Mouse (Mus musculus): ENCODE data around the gene She. TPM values are rescaled to one million over a fixed set of nuclear protein-coding genes. Genes with fewer than 3 reads are reported as not detected.

Gene She
- total RNA-seq, 2 experiments from 2014 or later: not detected

- ATAC-seq (replicated peaks; ENCODE audit: low FRiP score, low TSS enrichment, poor library complexity, severe bottlenecking): no peak
Observed at GRCm38 (mm10) chr3:89876469-89876868, 45.3 kb downstream of the She start.

GRCm38 (mm10) chr3:89877129-89877528 is 46.0 kb downstream of the She start:
- no peak for ATAC-seq (replicated peaks; ENCODE audit: low FRiP score, low TSS enrichment, poor library complexity, severe bottlenecking)

- no peak for ATAC-seq (replicated peaks; ENCODE audit: low FRiP score, low TSS enrichment, poor library complexity, severe bottlenecking)
Observed at GRCm38 (mm10) chr3:89878456-89878855, 47.3 kb downstream of the She start.

- ATAC-seq (replicated peaks; ENCODE audit: low FRiP score, low TSS enrichment, poor library complexity, severe bottlenecking): no peak
Observed at GRCm38 (mm10) chr3:89879326-89879725, 48.2 kb downstream of the She start.

GRCm38 (mm10) chr3:89880036-89880851 is 49.1 kb downstream of the She start:
- no peak for ATAC-seq (replicated peaks; ENCODE audit: low FRiP score, low TSS enrichment, poor library complexity, severe bottlenecking)

GRCm38 (mm10) chr3:89882556-89883181 is 51.5 kb downstream of the She start:
- ATAC-seq (replicated peaks; ENCODE audit: low FRiP score, low TSS enrichment, poor library complexity, severe bottlenecking): no peak

- ATAC-seq (replicated peaks; ENCODE audit: low FRiP score, low TSS enrichment, poor library complexity, severe bottlenecking): peak; percentile 48
Observed at GRCm38 (mm10) chr3:89883582-89884041, 52.4 kb downstream of the She start.

GRCm38 (mm10) chr3:89885766-89886165 is 54.6 kb downstream of the She start:
- no peak for ATAC-seq (replicated peaks; ENCODE audit: low FRiP score, low TSS enrichment, poor library complexity, severe bottlenecking)

GRCm38 (mm10) chr3:89887582-89888230 is 56.5 kb downstream of the She start:
- ATAC-seq (replicated peaks; ENCODE audit: low FRiP score, low TSS enrichment, poor library complexity, severe bottlenecking): 0 out of 2 replicates have a peak, but pooled peaks have one; percentile 38

GRCm38 (mm10) chr3:89889841-89890430 is 58.8 kb downstream of the She start:
- ATAC-seq (replicated peaks; ENCODE audit: low FRiP score, low TSS enrichment, poor library complexity, severe bottlenecking): no peak

GRCm38 (mm10) chr3:89891696-89892095 is 60.5 kb downstream of the She start:
- no peak for ATAC-seq (replicated peaks; ENCODE audit: low FRiP score, low TSS enrichment, poor library complexity, severe bottlenecking)

- ATAC-seq (replicated peaks; ENCODE audit: low FRiP score, low TSS enrichment, poor library complexity, severe bottlenecking): no peak
Observed at GRCm38 (mm10) chr3:89892517-89893106, 61.4 kb downstream of the She start.

- ATAC-seq (replicated peaks; ENCODE audit: low FRiP score, low TSS enrichment, poor library complexity, severe bottlenecking): no peak
Observed at GRCm38 (mm10) chr3:89896571-89896970, 65.4 kb downstream of the She start.

GRCm38 (mm10) chr3:89897204-89897796 is 66.1 kb downstream of the She start:
- ATAC-seq (replicated peaks; ENCODE audit: low FRiP score, low TSS enrichment, poor library complexity, severe bottlenecking): no peak

GRCm38 (mm10) chr3:89898011-89898410 is 66.8 kb downstream of the She start:
- ATAC-seq (replicated peaks; ENCODE audit: low FRiP score, low TSS enrichment, poor library complexity, severe bottlenecking): no peak

- no peak for ATAC-seq (replicated peaks; ENCODE audit: low FRiP score, low TSS enrichment, poor library complexity, severe bottlenecking)
Observed at GRCm38 (mm10) chr3:89898870-89899510, 67.8 kb downstream of the She start.

- no peak for ATAC-seq (replicated peaks; ENCODE audit: low FRiP score, low TSS enrichment, poor library complexity, severe bottlenecking)
Observed at GRCm38 (mm10) chr3:89899511-89899908, 68.3 kb downstream of the She start.

GRCm38 (mm10) chr3:89907846-89908245 is 76.7 kb downstream of the She start:
- no peak for ATAC-seq (replicated peaks; ENCODE audit: low FRiP score, low TSS enrichment, poor library complexity, severe bottlenecking)

Data from megakaryocyte-erythroid progenitor cell, adult 5-6 weeks (primary cell).